Mouse (Mus musculus) macrophage (primary cell): ENCODE data around the gene Emilin1. TPM values are rescaled to one million over a fixed set of nuclear protein-coding genes. Genes with fewer than 3 reads are reported as not detected.

Source experiments
- H3K27ac ChIP-seq: fragments of 350-480 bp; formaldehyde crosslinking; 2 replicates; pipeline ENCODE4 v1.9.0; 2021
- H3K36me3 ChIP-seq: fragments of 350-480 bp; formaldehyde crosslinking; 2 replicates; pipeline ENCODE4 v1.9.0; 2021; ENCODE audit errors: inconsistent target
- H3K4me3 ChIP-seq: fragments of 350-480 bp; formaldehyde crosslinking; 2 replicates; pipeline ENCODE4 v1.9.0; 2021; ENCODE audit errors: inconsistent target
- H3K79me2 ChIP-seq: fragments of 350-480 bp; formaldehyde crosslinking; 2 replicates; pipeline ENCODE4 v1.9.0; 2021; ENCODE audit errors: inconsistent target
- WGBS: methylation state at CpG from one replicate; pipeline ENCODE4 v1.1.7; 2026; ENCODE audit warnings: inconsistent platforms; ENCODE audit not compliant: missing documents; 5-methylcytosine and 5-hydroxymethylcytosine counted together
- polyA plus RNA-seq: library from polyadenylated mRNA; stranded (reverse); fragments of 250-400 nt; gene quantifications from 3 replicates; pipeline ENCODE4 v1.2.4, GENCODE M21; 2018; ENCODE audit warnings: inconsistent platforms

Gene Emilin1
- polyA plus RNA-seq, 1 experiment from 2014 or later, result 21.8 TPM

- no peak overlapping the region for H3K4me3 ChIP-seq
- 96% methylated on average over 8 of the region's 8 CpGs for WGBS
- H3K36me3 ChIP-seq, result 0 out of 2 replicates have a peak, but pooled peaks cover 11% of the 10 kb centered on the region
- H3K27ac ChIP-seq, result no peak overlapping the region
- no peaks in the 10 kb centered on the region for H3K79me2 ChIP-seq
These were observed 11.4 kb downstream of the Emilin1 start for GRCm38 (mm10) chr5:30924614-30925013.

- 0 out of 2 replicates have a peak, but pooled peaks cover 4% of the 10 kb centered on the region for H3K36me3 ChIP-seq
- H3K4me3 ChIP-seq, result no peak overlapping the region
- 100% methylated on average over 5 of the region's 5 CpGs for WGBS
- no peaks in the 10 kb centered on the region for H3K79me2 ChIP-seq
- no peak overlapping the region for H3K27ac ChIP-seq
These were observed 12.0 kb downstream of the Emilin1 start for GRCm38 (mm10) chr5:30925217-30925616.

GRCm38 (mm10) chr5:30926073-30926472 lies 12.9 kb downstream of the Emilin1 start:
- Histone ChIP-seq H3K36me3 (no peaks in the 10 kb centered on the region), H3K27ac (no peak overlapping the region), H3K79me2 (no peaks in the 10 kb centered on the region), H3K4me3 (no peak overlapping the region)
- WGBS, result 75% methylated on average over 2 of the region's 2 CpGs

- no peak overlapping the region for H3K4me3 ChIP-seq
- H3K27ac ChIP-seq, result no peak overlapping the region
- no peaks in the 10 kb centered on the region for H3K36me3 ChIP-seq
- 71% methylated on average over 7 of the region's 7 CpGs for WGBS
- H3K79me2 ChIP-seq, result no peaks in the 10 kb centered on the region
These were observed 14.8 kb downstream of the Emilin1 start for GRCm38 (mm10) chr5:30927945-30928529.

- Histone ChIP-seq H3K79me2 (no peaks in the 10 kb centered on the region), H3K4me3 (no peak overlapping the region), H3K27ac (no peak overlapping the region), H3K36me3 (no peaks in the 10 kb centered on the region)
- WGBS, result 81% methylated on average over 4 of the region's 4 CpGs
These were observed 16.9 kb downstream of the Emilin1 start for GRCm38 (mm10) chr5:30930121-30930520.

DNA sequence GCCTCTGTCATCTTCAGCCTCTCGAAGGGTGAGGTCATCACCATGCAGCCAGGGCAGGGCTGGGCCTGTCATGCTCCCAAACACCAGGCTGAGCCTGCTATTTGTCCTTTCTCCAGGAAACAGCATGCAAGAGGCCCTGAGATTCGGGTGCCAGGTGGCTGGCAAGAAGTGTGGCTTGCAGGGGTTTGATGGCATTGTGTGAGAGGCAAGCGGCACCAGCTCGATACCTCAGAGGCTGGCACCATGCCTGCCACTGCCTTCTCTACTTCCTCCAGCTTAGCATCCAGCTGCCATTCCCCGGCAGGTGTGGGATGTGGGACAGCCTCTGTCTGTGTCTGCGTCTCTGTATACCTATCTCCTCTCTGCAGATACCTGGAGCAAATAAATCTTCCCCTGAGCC lies 17.6 kb downstream of the Emilin1 start:
- 92% methylated on average over 6 of the region's 6 CpGs for WGBS

DNA sequence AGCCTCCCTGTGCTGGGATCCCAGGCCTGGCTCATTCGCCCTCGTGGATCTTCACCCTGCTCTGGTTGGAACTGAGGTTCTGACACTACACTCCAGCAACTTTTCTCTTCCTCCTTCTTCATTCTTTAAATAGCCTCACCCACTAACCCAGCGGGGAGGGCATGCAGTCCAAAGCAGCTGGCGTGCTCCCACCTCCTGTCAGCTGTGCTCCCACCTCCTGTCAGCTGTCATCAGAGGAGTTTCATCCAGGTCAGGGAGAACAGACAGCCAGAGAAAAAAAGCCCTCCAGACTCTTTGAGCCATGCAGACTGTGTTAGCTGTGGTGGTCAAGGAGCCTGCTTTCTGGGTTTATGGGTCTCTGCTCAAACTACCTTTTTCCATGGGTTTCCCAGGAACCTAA lies 18.2 kb downstream of the Emilin1 start:
- Histone ChIP-seq H3K36me3 (no peaks in the 10 kb centered on the region), H3K4me3 (no peak overlapping the region), H3K27ac (no peak overlapping the region), H3K79me2 (no peaks in the 10 kb centered on the region)
- WGBS, result 87% methylated on average over 4 of the region's 4 CpGs

More for the DNA sequence above, 17.6 kb downstream of the Emilin1 start:
- no peaks in the 10 kb centered on the region for H3K79me2 ChIP-seq
- no peaks in the 10 kb centered on the region for H3K36me3 ChIP-seq
- H3K4me3 ChIP-seq, result no peak overlapping the region
- no peak overlapping the region for H3K27ac ChIP-seq

GRCm38 (mm10) chr5:30933705-30934104 lies 20.5 kb downstream of the Emilin1 start:
- WGBS, result 81% methylated on average over 5 of the region's 5 CpGs
- no peaks in the 10 kb centered on the region for H3K36me3 ChIP-seq
- no peak overlapping the region for H3K27ac ChIP-seq
- H3K79me2 ChIP-seq, result no peaks in the 10 kb centered on the region
- H3K4me3 ChIP-seq, result no peak overlapping the region

DNA sequence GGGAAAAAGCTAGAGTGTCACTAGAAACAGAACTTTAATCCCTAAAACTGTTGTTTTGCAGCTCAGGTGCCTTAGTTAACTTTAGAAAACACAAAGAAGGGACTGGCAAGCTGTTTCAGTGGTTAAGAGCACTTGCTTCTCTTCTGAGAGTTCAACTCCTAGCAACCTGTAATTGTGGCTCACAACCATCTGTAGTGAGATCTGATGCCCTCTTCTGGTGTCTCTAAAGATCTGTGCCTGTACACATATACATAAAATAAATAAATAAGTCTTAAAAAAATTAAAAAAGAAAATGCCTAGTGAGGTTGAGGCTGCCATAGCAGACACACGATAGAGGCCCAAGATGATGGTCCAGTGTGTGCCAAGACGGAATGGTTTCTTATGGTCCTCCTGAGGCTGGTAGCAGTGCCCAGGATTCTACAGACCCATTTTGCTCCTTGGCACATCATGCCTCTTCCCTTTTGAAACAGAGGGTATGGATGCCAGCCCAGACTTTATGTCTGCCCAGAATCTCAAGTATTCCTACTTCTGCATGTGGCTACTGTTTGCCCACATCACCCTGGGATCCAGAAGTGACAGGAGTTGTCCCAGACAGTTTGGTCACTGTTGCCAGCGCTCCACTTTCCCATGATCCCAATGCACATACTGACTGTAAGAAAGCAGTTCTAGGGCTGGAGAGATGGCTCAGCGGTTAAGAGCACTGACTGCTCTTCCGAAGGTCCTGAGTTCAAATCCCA lies 21.7 kb downstream of the Emilin1 start:
- Histone ChIP-seq H3K79me2 (no peaks in the 10 kb centered on the region), H3K4me3 (no peak overlapping the region), H3K36me3 (no peaks in the 10 kb centered on the region), H3K27ac (no peak overlapping the region)
- 94% methylated on average over 5 of the region's 5 CpGs for WGBS

- Histone ChIP-seq H3K79me2 (no peaks in the 10 kb centered on the region), H3K4me3 (no peak overlapping the region), H3K36me3 (no peaks in the 10 kb centered on the region), H3K27ac (no peak overlapping the region)
- WGBS, result 94% methylated on average over 2 of the region's 2 CpGs
These were observed 29.8 kb downstream of the Emilin1 start for GRCm38 (mm10) chr5:30943004-30943403.

GRCm38 (mm10) chr5:30944344-30944743 lies 31.1 kb downstream of the Emilin1 start:
- 97% methylated on average over 6 of the region's 6 CpGs for WGBS
- no peaks in the 10 kb centered on the region for H3K79me2 ChIP-seq
- H3K4me3 ChIP-seq, result no peak overlapping the region
- no peaks in the 10 kb centered on the region for H3K36me3 ChIP-seq
- no peak overlapping the region for H3K27ac ChIP-seq

- Histone ChIP-seq H3K36me3 (no peaks in the 10 kb centered on the region), H3K79me2 (no peaks in the 10 kb centered on the region; the same call in 1 of the 2 replicates), H3K27ac (no peak within 1 kb of the TSS), H3K4me3 (no peak within 1 kb of the TSS)
- WGBS, result 17% methylated on average over 40 of the region's 44 CpGs
These were observed 32.0 kb downstream of the Emilin1 start, which contains the start of gene Cgref1 for GRCm38 (mm10) chr5:30944956-30945781. Cgref1 (minus strand) TSS chr5:30945591.

DNA sequence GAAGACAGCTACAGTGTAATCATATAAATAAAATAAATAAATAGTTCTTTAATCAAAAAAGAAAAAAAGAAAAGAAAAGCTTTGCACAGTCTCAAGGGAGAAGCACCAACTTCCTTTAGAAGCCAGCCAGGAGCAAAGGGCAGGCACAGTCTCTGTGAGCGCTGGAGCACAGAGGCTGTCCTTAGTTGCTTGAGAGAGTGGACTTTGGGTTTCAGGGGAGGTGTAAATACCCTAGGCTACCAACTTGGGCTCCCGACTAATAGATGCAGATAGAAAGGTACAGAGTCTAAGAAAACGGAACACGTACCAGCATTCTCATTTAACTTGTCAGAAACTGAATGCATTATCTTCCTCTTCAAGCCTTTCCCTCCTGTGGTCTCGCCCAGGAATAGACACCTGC lies 35.4 kb downstream of the Emilin1 start:
- no peak overlapping the region for H3K27ac ChIP-seq
- H3K4me3 ChIP-seq, result no peak overlapping the region
- 89% methylated on average over 5 of the region's 5 CpGs for WGBS
- peaks cover 5% of the 10 kb centered on the region; the same call in 1 of the 2 replicates for H3K36me3 ChIP-seq
- no peaks in the 10 kb centered on the region; the same call in 1 of the 2 replicates for H3K79me2 ChIP-seq

DNA sequence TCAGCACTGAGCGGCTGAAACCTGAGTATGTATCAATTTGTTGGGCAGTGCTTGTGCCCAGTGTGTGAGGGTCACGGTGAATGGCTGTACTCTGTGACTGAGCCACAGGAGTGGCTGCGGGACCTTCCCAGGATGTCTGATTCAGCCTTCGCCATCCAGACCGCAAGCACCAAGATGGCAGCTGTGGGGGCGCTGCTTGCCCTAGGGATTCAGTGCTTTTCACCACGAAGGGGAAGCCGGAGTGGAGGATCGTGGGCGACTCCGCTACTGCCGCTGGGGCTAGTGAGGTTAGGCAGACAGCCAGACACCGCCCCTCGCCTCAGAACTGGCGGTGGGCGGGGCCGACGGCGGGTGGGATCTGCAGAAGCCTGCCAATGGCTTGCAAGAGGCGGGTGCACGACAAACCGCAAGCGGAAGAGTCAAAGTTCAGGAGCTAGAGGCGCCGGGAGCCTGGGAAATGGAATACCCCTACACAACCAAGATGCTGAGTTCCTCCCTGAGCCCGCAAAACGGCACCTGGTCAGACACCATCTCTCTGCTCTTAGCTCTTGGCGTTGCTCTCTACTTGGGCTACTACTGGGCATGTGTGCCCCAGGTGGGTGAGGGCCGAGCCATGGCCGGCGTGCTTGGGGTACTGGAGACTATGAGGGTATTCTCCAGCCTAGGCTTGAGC lies 36.6 kb downstream of the Emilin1 start:
- H3K4me3 ChIP-seq, result peak overlapping the region; percentile 73
- under 1% methylated on average over 30 of the region's 31 CpGs for WGBS
- peak overlapping the region; percentile 48 for H3K27ac ChIP-seq
- H3K36me3 ChIP-seq, result peaks cover 16% of the 10 kb centered on the region; the same call in 1 of the 2 replicates
- no peaks in the 10 kb centered on the region; the same call in 1 of the 2 replicates for H3K79me2 ChIP-seq
